Mouse (Mus musculus) spleen, adult 2 months (tissue): Measurements from ENCODE around the gene Tcf20.

Experiments
- CTCF ChIP-seq: fragments of 200-500 bp; IDR thresholded peaks from 2 replicates; pipeline ENCODE4 v1.5.1; 2011; ENCODE audit warnings: mild to moderate bottlenecking, inconsistent platforms; ENCODE audit not compliant: insufficient read depth, insufficient read length, insufficient replicate concordance; ENCODE audit errors: extremely low read depth
- POLR2A ChIP-seq: fragments of 200-500 bp; IDR thresholded peaks from 2 replicates; pipeline ENCODE4 v1.6.1; 2011; ENCODE audit warnings: low read depth, low read length, inconsistent platforms

- TF ChIP-seq CTCF, result no peak
- no peak for TF ChIP-seq POLR2A
Measured at GRCm38 (mm10) chr15:83022947-83023346, 35.3 kb upstream of the Tcf20 start.
